Mouse (Mus musculus): ENCODE results near the gene Arl4a. TPM values are rescaled to one million over a fixed set of nuclear protein-coding genes. Genes with fewer than 3 reads are reported as not detected.

The Arl4a gene
- polyA plus RNA-seq, 1 experiment from 2014 or later = 36.1 TPM

DNA sequence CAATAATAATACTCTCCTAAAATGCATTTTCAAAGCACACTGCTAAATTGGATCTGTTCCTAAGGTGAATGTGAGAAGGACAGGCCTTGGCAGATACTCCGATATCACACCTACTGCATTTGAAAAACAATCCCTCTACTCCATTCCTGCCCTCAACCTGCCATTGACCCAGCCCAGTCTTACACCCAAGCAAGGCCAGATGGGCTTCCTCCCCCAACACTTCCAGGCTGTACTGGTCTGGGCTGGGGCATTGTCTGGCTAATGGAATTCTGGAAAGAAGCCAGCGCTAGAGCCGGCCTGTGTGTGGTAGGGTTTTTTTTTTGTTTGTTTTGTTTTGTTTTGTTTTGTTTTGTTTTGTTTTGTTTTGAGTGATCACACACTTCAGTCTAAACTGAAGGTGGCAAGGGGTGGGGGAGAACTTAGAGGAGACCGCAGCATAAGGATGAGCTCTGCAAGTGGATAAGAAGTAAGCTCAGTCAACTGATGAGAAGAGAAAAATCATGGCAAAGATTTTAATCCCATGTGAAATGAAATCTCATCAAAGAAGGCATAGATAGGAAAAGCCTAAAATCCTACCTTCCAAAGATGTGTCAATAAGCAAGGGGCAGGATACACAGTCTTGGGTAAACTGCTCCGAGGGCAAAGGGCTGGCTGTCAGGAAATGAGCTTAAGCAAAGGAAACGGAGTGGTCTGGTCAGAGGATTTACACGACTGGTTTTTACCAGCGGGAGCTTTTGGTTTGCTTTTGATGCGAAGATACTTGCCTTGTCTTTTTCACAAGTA is 39.6 kb downstream of the Arl4a start:
- no peak overlapping the region for H3K4me3 ChIP-seq
- peaks cover 6% of the 10 kb centered on the region; the same call in 1 of the 2 replicates for H3K27me3 ChIP-seq (ENCODE audit: poor library complexity, severe bottlenecking)
- 11% methylated on average over 9 of the region's 9 CpGs for WGBS
- no peak for DNase-seq (ENCODE audit: extremely low spot score, low spot score)
- H3K36me3 ChIP-seq (replicated peaks) = no peaks in the 10 kb centered on the region
- peaks cover 24% of the 10 kb centered on the region for H3K4me1 ChIP-seq
- H3K27ac ChIP-seq = peak overlapping the region; percentile 26; the same call in 1 of the 2 replicates
- no peaks in the 10 kb centered on the region for H3K9me3 ChIP-seq

DNA sequence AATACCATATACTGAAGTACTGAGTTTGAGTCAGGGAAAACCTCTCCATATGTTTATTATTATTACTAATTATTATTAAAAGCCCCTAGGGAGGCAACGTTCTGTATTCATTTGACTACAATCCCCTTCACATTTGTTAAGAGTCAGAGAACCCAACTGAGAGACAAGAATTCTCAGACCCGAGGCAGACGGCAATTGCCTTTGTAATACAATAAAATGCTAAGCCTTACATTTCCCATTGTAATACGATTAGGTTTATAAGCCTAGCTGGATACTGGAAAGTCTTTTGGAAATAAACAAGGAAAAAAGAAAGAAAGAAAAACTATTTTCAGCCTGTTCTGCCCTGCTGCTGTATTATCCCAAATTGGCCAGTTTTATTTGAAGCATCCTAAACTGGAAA is 40.2 kb downstream of the Arl4a start:
- 20% methylated on average over 4 of the region's 4 CpGs for WGBS
- H3K36me3 ChIP-seq (replicated peaks) = no peaks in the 10 kb centered on the region
- H3K27ac ChIP-seq = no peak overlapping the region
- H3K4me3 ChIP-seq = no peak overlapping the region
- H3K4me1 ChIP-seq = peaks cover 24% of the 10 kb centered on the region
- H3K27me3 ChIP-seq (ENCODE audit: poor library complexity, severe bottlenecking) = peaks cover 6% of the 10 kb centered on the region; the same call in 1 of the 2 replicates
- DNase-seq (ENCODE audit: extremely low spot score, low spot score) = no peak
- H3K9me3 ChIP-seq = no peaks in the 10 kb centered on the region

DNA sequence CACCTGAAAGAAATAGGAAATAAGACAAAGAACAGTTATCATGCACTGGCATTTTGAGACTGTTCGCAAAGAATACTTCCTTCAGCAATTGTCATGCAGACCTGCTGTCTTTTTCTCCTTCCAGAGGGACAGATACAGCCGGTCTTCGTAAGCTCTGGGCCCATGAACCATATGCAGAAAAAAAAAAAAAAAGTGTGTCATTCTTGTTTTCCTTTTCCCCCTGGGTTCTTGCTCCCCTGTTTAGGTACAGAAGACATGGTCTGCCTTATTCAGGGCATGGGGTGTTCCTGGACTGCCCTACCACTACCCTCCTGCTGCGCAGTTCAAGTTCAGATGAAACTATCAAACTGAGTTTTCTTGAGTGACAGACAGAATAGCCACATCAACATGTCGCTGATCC is 41.8 kb downstream of the Arl4a start:
- Histone ChIP-seq H3K36me3 (replicated peaks) (no peaks in the 10 kb centered on the region), H3K27ac (no peak overlapping the region), H3K4me3 (no peak overlapping the region), H3K9me3 (no peaks in the 10 kb centered on the region), H3K4me1 (peaks cover 34% of the 10 kb centered on the region), H3K27me3 (ENCODE audit: poor library complexity, severe bottlenecking) (peaks cover 6% of the 10 kb centered on the region; the same call in 1 of the 2 replicates)
- 82% methylated on average over 5 of the region's 5 CpGs for WGBS
- DNase-seq (ENCODE audit: extremely low spot score, low spot score) = no peak

DNA sequence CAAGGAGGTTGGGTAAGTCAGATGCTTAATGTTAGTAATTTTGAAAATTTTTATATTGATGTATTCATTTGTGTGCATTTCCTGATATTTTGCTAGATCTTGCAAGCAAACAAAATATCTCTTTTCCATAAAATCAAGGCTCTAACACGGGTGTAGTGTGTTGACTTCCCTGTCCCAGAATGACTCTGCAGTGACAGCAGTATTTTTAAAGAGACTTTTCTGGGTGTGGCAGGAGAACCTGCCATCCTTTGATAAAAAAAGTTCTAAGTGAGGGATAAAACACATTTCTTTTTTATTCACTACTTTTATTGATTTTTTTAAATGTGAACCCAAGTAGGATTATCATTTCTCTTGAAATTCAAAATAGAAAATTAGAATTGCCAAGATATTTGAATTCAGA is 42.2 kb downstream of the Arl4a start:
- H3K4me3 ChIP-seq = no peak overlapping the region
- H3K36me3 ChIP-seq (replicated peaks) = no peaks in the 10 kb centered on the region
- peaks cover 38% of the 10 kb centered on the region for H3K4me1 ChIP-seq
- H3K27ac ChIP-seq = no peak overlapping the region
- H3K9me3 ChIP-seq = no peaks in the 10 kb centered on the region
- H3K27me3 ChIP-seq (ENCODE audit: poor library complexity, severe bottlenecking) = peaks cover 6% of the 10 kb centered on the region; the same call in 1 of the 2 replicates
- WGBS = 82% methylated on average over 1 of the region's 1 CpGs
- no peak for DNase-seq (ENCODE audit: extremely low spot score, low spot score)

DNA sequence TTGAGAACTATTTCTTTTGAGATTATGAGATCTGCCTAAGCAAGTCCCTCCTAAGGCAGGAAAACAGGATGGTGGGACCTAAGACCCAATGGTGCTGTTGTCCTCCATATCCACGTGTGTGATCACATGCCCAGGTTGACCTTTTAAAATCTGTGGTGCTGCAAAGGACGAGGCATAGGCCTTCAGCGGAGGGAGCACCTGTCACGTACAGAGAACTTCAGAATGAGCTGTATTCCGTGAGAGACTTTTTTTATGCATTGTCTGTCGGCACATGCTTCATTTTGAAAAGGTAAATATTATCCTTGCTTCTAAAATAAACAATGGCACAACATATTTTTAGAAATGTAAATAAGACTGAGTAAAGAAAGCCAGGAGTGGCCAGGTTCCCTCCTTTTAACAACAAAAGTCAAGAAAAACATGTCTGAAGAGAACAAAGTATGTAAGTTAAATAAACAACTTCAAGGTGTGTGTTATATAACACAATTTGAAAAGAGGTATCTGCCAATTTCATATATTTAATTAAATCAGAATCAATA is 45.0 kb downstream of the Arl4a start:
- H3K27ac ChIP-seq = no peak overlapping the region
- DNase-seq (ENCODE audit: extremely low spot score, low spot score) = no peak
- no peak overlapping the region for H3K4me3 ChIP-seq
- peaks cover 23% of the 10 kb centered on the region for H3K4me1 ChIP-seq
- WGBS = 88% methylated on average over 6 of the region's 6 CpGs
- peaks cover 6% of the 10 kb centered on the region; the same call in 1 of the 2 replicates for H3K27me3 ChIP-seq (ENCODE audit: poor library complexity, severe bottlenecking)
- H3K36me3 ChIP-seq (replicated peaks) = no peaks in the 10 kb centered on the region
- no peaks in the 10 kb centered on the region for H3K9me3 ChIP-seq

DNA sequence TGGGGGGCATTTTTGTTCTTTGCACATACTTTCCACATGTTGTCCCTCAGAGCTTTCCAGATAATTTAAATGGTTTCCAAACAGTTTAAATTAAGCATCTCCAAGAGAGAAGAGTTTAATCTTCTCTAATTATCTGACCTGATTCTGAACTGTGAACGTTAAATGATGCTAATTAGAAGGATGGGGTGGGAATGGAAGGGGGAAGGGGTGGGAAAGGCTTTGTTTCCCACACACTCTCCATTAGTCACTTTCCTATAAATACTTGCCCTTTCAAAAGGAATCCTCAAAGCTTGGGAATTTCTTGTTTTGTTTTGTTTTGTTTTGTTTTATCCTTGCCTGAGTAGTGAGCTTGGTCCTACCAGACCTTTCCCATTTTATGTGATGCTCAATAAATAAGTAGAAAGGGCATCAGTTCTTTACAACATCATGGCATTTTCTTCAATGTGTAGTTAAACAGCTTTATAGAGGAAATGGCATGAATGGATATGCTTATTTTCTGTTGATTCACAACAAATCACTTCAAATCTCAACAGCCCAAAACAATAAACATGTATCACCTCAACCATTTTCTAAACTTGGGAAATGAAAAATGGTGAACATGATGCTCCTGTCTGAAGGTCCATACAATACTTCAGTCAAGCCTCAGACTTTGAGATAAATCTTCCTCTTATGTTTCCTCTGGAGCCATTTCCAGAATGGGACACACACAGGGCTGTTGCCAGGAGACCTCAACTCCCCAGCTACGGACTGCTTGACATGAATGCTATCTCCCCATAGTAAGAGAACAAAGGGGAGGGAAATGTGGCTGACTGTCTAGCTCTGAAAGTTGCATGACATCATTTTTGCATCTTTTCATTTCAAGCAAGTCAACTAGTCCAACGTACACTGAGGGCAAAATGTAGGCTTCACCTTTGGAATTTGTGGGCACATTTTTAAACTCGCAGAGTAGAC is 46.7 kb downstream of the Arl4a start:
- Histone ChIP-seq H3K9me3 (no peaks in the 10 kb centered on the region), H3K36me3 (replicated peaks) (no peaks in the 10 kb centered on the region), H3K27ac (no peak overlapping the region), H3K4me1 (peaks cover 15% of the 10 kb centered on the region), H3K4me3 (no peak overlapping the region), H3K27me3 (ENCODE audit: poor library complexity, severe bottlenecking) (peaks cover under 1% of the 10 kb centered on the region; the same call in 1 of the 2 replicates)
- DNase-seq (ENCODE audit: extremely low spot score, low spot score) = no peak
- WGBS = 53% methylated on average over 4 of the region's 4 CpGs

DNA sequence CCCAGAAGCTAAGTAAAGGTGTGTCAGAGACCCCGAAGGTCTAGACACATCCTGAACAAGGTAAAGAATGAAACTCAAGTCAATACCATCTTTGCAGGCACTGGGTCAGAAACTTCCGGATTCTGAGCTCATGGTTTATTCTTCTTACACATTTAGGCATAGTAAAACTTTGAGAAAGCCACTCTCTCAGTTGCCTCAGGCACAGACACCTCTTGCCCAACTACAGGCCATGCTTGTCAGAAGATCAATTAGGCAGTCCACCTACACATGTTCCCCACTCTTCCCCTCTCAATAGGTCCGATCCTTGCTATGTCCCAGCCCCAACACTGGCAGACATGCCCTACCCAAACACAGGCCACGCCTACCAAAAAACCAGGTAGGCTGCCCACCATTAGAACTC is 48.7 kb downstream of the Arl4a start:
- DNase-seq (ENCODE audit: extremely low spot score, low spot score) = no peak
- peaks cover 18% of the 10 kb centered on the region for H3K4me1 ChIP-seq
- H3K27me3 ChIP-seq (ENCODE audit: poor library complexity, severe bottlenecking) = no peaks in the 10 kb centered on the region
- 91% methylated on average over 4 of the region's 4 CpGs for WGBS
- H3K36me3 ChIP-seq (replicated peaks) = no peaks in the 10 kb centered on the region
- H3K9me3 ChIP-seq = no peaks in the 10 kb centered on the region
- H3K27ac ChIP-seq = no peak overlapping the region
- H3K4me3 ChIP-seq = no peak overlapping the region

DNA sequence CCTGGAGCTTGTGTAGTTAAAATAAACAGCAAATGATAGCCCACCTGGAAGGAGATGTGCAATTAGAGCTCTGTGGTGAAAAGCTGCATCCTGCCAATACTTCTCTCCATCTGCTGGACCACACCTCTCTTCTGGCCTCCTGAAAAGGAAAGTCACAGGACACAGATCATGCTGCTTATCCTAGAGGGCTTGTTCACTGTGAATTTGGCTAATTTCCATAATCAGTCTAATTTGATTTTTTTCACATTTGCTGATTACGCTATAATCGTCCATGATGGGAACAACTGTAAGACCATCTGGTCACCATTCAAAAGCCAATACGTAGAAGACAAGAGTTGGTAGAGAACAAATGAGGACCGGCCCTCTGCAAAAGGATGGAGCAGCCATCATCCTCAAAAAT is 50.6 kb downstream of the Arl4a start:
- Histone ChIP-seq H3K9me3 (no peaks in the 10 kb centered on the region), H3K4me3 (no peak overlapping the region), H3K4me1 (peaks cover 18% of the 10 kb centered on the region), H3K27ac (no peak overlapping the region), H3K27me3 (ENCODE audit: poor library complexity, severe bottlenecking) (no peaks in the 10 kb centered on the region), H3K36me3 (replicated peaks) (no peaks in the 10 kb centered on the region)
- 93% methylated on average over 4 of the region's 4 CpGs for WGBS
- no peak for DNase-seq (ENCODE audit: extremely low spot score, low spot score)

DNA sequence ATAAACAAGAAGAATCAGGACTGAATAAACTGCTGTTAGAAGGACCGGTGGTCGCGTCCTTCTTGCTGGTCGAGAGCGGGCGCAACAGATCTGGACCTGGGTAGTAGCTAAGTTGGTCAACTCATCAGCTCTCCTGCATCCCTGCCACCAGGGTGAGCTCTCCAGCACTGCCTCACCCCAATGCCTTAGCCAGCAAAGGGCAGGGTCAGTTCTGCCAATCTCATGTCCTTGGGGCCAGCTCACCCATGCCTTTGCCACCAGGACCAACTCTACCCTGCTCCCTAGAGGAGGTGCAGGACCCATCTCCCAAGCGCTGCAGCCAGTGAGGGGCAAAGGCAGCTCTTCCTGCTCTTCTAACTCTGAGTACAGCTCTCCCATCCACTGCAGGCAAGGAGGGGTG is 52.2 kb downstream of the Arl4a start:
- H3K4me1 ChIP-seq = peaks cover 4% of the 10 kb centered on the region; the same call in 1 of the 2 replicates
- H3K4me3 ChIP-seq = no peak overlapping the region
- no peak for DNase-seq (ENCODE audit: extremely low spot score, low spot score)
- 95% methylated on average over 7 of the region's 7 CpGs for WGBS
- no peak overlapping the region for H3K27ac ChIP-seq
- no peaks in the 10 kb centered on the region for H3K27me3 ChIP-seq (ENCODE audit: poor library complexity, severe bottlenecking)
- no peaks in the 10 kb centered on the region for H3K36me3 ChIP-seq (replicated peaks)
- H3K9me3 ChIP-seq = no peaks in the 10 kb centered on the region

DNA sequence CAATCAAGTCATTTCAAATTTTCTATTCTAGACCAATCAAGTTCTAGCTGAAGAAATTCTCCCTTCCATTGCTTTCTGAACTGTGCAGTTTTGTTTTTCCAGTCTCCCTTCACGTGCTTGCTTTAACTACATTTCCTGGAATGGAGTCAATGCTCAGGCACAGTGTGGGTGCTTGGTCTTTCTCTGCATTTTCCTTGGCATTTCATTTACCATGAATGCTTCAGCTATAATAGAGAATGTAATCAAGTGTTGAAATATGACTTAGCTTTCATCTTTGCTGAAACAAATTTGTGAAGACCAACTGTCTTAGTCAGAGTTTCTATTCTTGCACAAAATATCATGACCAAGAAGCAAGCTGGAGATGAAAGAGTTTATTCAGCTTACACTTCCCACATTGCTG is 58.0 kb downstream of the Arl4a start:
- H3K27ac ChIP-seq = no peak overlapping the region
- no peaks in the 10 kb centered on the region for H3K9me3 ChIP-seq
- 87% methylated on average over 1 of the region's 1 CpGs for WGBS
- H3K4me3 ChIP-seq = no peak overlapping the region
- no peaks in the 10 kb centered on the region for H3K36me3 ChIP-seq (replicated peaks)
- H3K4me1 ChIP-seq = peaks cover 25% of the 10 kb centered on the region
- no peak for DNase-seq (ENCODE audit: extremely low spot score, low spot score)
- H3K27me3 ChIP-seq (ENCODE audit: poor library complexity, severe bottlenecking) = peaks cover 15% of the 10 kb centered on the region

DNA sequence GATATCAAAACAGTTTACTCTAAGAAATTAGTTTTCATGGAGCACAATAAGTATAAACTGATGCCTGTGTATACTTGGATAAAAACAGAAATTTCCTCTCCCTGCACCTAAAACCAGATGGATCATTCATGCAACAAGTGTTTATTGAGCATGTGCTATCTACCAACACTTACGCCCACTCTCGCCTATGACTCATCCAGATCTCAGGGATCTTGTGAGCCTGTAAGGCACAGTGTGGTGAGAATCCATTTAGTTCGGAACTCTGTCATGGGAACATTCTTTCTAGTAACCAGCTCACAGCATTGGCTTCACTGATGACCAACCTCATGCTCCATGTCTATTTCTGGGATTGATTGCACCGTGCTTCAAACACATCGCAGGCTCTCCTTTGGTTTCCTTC is 58.8 kb downstream of the Arl4a start:
- H3K27ac ChIP-seq = no peak overlapping the region
- WGBS = 94% methylated on average over 5 of the region's 5 CpGs
- DNase-seq (ENCODE audit: extremely low spot score, low spot score) = no peak
- H3K4me1 ChIP-seq = peaks cover 29% of the 10 kb centered on the region
- no peaks in the 10 kb centered on the region for H3K9me3 ChIP-seq
- no peaks in the 10 kb centered on the region for H3K36me3 ChIP-seq (replicated peaks)
- peaks cover 15% of the 10 kb centered on the region for H3K27me3 ChIP-seq (ENCODE audit: poor library complexity, severe bottlenecking)
- H3K4me3 ChIP-seq = no peak overlapping the region

DNA sequence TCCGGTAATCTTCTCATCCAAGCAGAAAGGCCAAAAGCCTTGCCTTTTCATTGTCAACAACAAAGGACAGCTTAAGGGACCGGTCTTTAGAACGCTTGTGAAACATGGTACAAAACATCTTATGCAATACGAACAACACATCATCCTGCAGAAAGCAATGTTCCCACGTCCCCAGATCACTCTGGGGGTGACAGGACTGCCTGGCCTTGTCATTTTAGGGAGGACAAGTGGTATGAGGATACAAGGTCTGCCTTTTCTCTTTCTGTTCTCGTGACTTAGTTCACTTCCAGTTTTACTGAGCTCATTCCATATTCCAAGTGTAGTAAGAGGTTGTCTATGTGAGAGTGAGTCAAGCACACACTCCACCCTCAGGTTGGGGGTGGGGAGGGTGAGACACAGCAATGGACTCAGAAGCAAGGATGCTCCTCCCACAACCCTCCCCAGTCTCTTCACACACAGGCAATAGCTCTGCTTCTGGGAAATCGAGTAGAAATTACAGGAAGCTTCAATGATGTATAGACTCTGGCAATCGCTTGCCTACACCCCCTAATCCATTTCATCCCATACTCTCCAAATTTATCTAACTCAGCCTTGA is 59.7 kb downstream of the Arl4a start:
- Histone ChIP-seq H3K36me3 (replicated peaks) (no peaks in the 10 kb centered on the region), H3K27me3 (ENCODE audit: poor library complexity, severe bottlenecking) (peaks cover 17% of the 10 kb centered on the region), H3K4me1 (peaks cover 29% of the 10 kb centered on the region), H3K9me3 (no peaks in the 10 kb centered on the region), H3K4me3 (no peak overlapping the region), H3K27ac (no peak overlapping the region)
- 66% methylated on average over 8 of the region's 8 CpGs for WGBS
- no peak for DNase-seq (ENCODE audit: extremely low spot score, low spot score)

All from forebrain, embryonic 10.5 days (tissue).